Mouse (Mus musculus) megakaryocyte, embryonic 14.5 days (primary cell): ENCODE results near the gene Trappc5.

Experiments
- FLI1 ChIP-seq: IDR thresholded peaks from 2 replicates; pipeline ENCODE4 v1.6.1; 2012; ENCODE audit warnings: low read length, inconsistent platforms, mixed read lengths
- GATA1 ChIP-seq: IDR thresholded peaks from 3 replicates; pipeline ENCODE4 v1.6.1; 2012; ENCODE audit warnings: mixed read lengths, low read length, inconsistent platforms, borderline replicate concordance

GRCm38 (mm10) chr8:3648990-3649389, 27.1 kb upstream of the Trappc5 start:
- TF ChIP-seq GATA1 (no peak), FLI1 (no peak)
